21 mouse cellular contexts compared by ENCODE assay signal in genomic region chr2:27883276-27883675, GRCm38 (mm10).
"Had no signal": no experiment of that assay in that cellular context is flagged by ENCODE, and none has a peak within 500 bp of the region (broad histone marks: within the 10 kb centered on the region; RNA-seq: fewer than 3 reads in every experiment).

No protein-coding gene starts in this region.

- H3K9ac ChIP-seq: lung, embryonic 15.5 days; midbrain, embryonic 12.5 days; neural tube, embryonic 13.5 days; neural tube, embryonic 15.5 days had no signal

- DNase-seq: lung, adult 2 months; lung, postnatal 14 days; lung, postnatal 36 days; midbrain, embryonic 14.5 days; retina, postnatal 1 day; right cerebral cortex, adult 18-20 months; right cerebral cortex, postnatal 25 days; right cerebral cortex, postnatal 4 days; spleen, adult 18-20 months; thymus, adult 18-20 months; thymus, postnatal 14 days; thymus, postnatal 36 days had no signal

- H3K36me3 ChIP-seq: lung, embryonic 15.5 days; midbrain, embryonic 12.5 days; neural tube, embryonic 13.5 days; neural tube, embryonic 15.5 days had no signal

- H3K9me3 ChIP-seq: lung, embryonic 15.5 days; midbrain, embryonic 12.5 days; neural tube, embryonic 13.5 days; neural tube, embryonic 15.5 days had no signal

- ATAC-seq: lung, postnatal 0 days; midbrain, embryonic 16.5 days had no signal

- H3K27ac ChIP-seq: lung, embryonic 15.5 days; macrophage; midbrain, embryonic 12.5 days; neural tube, embryonic 13.5 days; neural tube, embryonic 15.5 days had no signal

- H3K4me3 ChIP-seq: lung, embryonic 15.5 days; megakaryocyte, embryonic 14.5 days; midbrain, embryonic 12.5 days; myocyte; neural tube, embryonic 13.5 days; neural tube, embryonic 15.5 days had no signal

- H3K27me3 ChIP-seq: lung, embryonic 15.5 days had no signal

- H3K4me2 ChIP-seq: lung, embryonic 15.5 days; midbrain, embryonic 12.5 days; neural tube, embryonic 13.5 days; neural tube, embryonic 15.5 days had no signal
